Mouse (Mus musculus) E14TG2a.4 (cell line): ENCODE measurements around the gene Glt1d1.

Source experiments
- CTCF ChIP-seq: conservative IDR thresholded peaks from 2 replicates; pipeline ENCODE4 v1.5.1; 2014; ENCODE audit warnings: low read length
- NANOG ChIP-seq: IDR thresholded peaks from 2 replicates; pipeline ENCODE4 v1.6.1; 2014; ENCODE audit warnings: borderline replicate concordance, low read length, mixed read lengths

- TF ChIP-seq CTCF (no peak), NANOG (no peak)
These were observed 1.6 kb downstream of the Glt1d1 start for GRCm38 (mm10) chr5:127633666-127634065.
